Mouse (Mus musculus) embryonic facial prominence, embryonic 10.5 days (tissue): ENCODE results near the gene Mvb12a. TPM values are rescaled to one million over a fixed set of nuclear protein-coding genes. Genes with fewer than 3 reads are reported as not detected.

Source experiments
- DNase-seq: peaks from one replicate; pipeline ENCODE4 v3.0.0-alpha.2; 2017; ENCODE audit warnings: low spot score
- H3K27ac ChIP-seq: fragments of 300-500 bp; sonication (generic); replicated peaks from 2 replicates; pipeline ENCODE4 v1.5.1; 2016; ENCODE audit warnings: mild to moderate bottlenecking
- H3K27me3 ChIP-seq: fragments of 300-500 bp; sonication (generic); replicated peaks from 2 replicates; pipeline ENCODE4 v1.6.1; 2016; ENCODE audit warnings: low read depth, mild to moderate bottlenecking; ENCODE audit not compliant: poor library complexity, severe bottlenecking
- H3K36me3 ChIP-seq: fragments of 300-500 bp; sonication (generic); replicated peaks from 2 replicates; pipeline ENCODE4 v1.6.1; 2016; ENCODE audit warnings: mild to moderate bottlenecking, moderate library complexity
- H3K4me1 ChIP-seq: fragments of 300-500 bp; sonication (generic); 2 replicates; pipeline ENCODE4 v1.6.1; 2016
- H3K4me3 ChIP-seq: fragments of 300-500 bp; sonication (generic); 2 replicates; pipeline ENCODE4 v1.5.1; 2016; ENCODE audit warnings: mild to moderate bottlenecking, moderate library complexity
- H3K9me3 ChIP-seq: fragments of 300-500 bp; sonication (generic); 2 replicates; pipeline ENCODE4 v1.6.1; 2016; ENCODE audit warnings: mild to moderate bottlenecking
- WGBS: fragments of 180-500 bp; shearing (Covaris S2); methylation state at CpG from one replicate; pipeline ENCODE4 v1.1.7; 2016; 5-methylcytosine and 5-hydroxymethylcytosine counted together
- polyA plus RNA-seq: library from polyadenylated mRNA; unstranded; fragments of >200 nt; fragmentation: Nextera tagmentation; extraction: Ambion mirVana; gene quantifications from 2 replicates; pipeline ENCODE4 v1.2.1, GENCODE M21; 2016

Gene Mvb12a
- polyA plus RNA-seq = 76.9 and 80.7 TPM in 2 replicates

DNA sequence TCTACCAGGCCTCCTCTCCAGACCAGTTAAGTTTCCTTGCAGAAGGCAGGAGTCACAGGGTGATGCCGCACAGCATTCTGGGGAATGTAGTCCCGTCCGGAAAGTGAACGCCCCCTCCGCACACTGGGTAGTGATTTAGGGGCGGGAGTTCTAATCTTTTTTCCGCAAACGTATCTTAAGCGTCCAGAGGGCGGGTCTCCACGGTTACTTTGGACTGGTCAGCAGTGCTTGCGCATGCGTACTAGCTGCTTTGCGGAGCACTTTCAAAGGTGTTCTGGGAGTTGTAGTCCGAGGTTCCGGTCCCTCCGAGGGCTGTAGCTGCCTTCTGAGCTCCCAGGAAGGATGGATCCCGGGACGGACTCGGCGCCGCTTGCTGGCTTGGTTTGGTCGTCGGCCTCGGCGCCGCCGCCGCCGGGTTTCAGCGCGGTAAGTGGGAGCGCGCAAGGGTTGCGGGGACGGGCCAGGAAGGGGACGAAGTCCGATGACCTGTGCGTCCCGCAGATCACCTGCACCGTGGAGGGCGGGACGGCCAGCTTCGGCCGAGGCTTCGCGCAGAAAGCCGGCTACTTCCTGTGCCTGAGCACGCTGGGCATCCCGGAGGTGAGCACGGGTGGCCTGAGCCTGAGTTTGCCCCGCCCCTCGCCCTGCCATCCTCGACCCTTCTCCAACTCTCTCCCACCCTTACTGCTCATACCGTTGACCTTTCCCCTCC is at the start of gene Mvb12a:
Mvb12a (plus strand) TSS at position 291 of the 712 bp plus-strand sequence.
- Histone ChIP-seq H3K27me3 (peaks cover 17% of the 10 kb centered on the region), H3K9me3 (no peaks in the 10 kb centered on the region), H3K36me3 (peaks cover 27% of the 10 kb centered on the region), H3K4me1 (peaks cover 17% of the 10 kb centered on the region), H3K4me3 (peak within 1 kb of the TSS; percentile 84), H3K27ac (peak within 1 kb of the TSS; percentile 82)
- peak; percentile 96 for DNase-seq
- under 1% methylated on average over 55 of the region's 55 CpGs for WGBS

DNA sequence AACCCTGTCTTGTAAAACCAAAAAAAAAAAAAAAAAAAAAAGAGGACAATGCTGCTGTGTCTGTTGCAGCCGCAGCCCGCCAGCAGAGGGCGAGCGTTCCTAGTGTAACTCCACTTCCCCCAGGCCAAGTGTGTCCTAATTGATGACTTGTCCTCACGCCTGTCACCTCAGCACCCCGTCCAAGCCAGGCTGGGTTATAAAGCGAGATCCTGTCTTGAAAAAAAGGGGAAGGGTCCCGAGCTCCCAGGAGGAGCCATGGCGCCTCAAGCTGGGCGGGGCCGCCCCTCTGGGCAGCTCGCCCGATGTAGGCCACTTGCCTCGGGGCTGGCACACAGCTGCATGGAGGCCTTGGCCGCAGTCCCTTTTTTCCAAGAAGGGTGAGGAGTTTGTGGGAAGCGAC is 47.7 kb upstream of the Mvb12a start:
- Histone ChIP-seq H3K9me3 (no peaks in the 10 kb centered on the region), H3K4me1 (peaks cover 51% of the 10 kb centered on the region), H3K27ac (peak overlapping the region; percentile 35; the same call in 1 of the 2 replicates), H3K36me3 (peaks cover 41% of the 10 kb centered on the region), H3K27me3 (no peaks in the 10 kb centered on the region), H3K4me3 (no peak overlapping the region)
- DNase-seq = peak; percentile 87
- 25% methylated on average over 16 of the region's 16 CpGs for WGBS

DNA sequence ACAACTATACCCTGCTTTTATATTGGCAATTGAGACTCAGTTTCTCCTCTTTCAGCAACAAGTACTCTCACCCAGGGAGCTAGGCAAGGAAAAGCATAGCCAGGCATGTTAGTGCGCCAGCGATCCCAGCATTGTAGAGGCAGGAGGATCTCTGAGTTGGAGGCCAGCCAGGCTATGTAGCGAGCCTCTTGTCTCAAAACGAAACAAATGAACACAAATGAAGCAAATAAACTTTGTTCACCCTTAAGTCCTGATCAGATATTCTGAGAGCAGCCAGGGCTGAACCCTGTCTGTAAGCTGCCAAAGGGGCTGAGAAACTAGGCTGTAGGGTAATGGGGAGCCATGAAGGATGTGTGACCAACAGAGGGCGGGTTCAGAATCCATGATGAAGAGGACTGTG is 46.9 kb upstream of the Mvb12a start:
- 90% methylated on average over 5 of the region's 5 CpGs for WGBS

DNA sequence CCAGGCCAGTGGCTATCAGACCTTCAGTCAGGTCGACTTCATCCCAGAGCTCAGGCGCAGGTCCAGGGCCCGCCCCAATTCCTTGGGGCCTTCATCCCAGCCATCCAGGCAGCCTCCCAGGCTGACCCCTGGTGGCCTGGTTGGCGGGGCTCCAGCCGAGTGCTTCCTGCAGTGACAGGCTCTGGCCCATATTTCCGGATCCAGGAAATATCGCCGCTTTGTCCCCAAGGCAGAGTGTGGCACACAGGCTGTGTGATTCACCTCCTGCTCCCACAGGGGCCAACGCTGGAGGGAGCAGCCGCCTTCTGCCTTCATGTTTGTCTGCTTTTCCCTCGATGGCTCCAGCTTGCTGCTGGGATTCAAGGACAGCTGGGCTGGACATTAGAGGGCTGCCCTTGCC is 46.2 kb upstream of the Mvb12a start:
- Histone ChIP-seq H3K27ac (peak overlapping the region; percentile 26), H3K9me3 (no peaks in the 10 kb centered on the region)

More for the DNA sequence above, 46.9 kb upstream of the Mvb12a start:
- H3K4me1 ChIP-seq = peaks cover 53% of the 10 kb centered on the region
- H3K36me3 ChIP-seq = peaks cover 34% of the 10 kb centered on the region
- no peak for DNase-seq
- peak overlapping the region; percentile 26 for H3K27ac ChIP-seq
- no peaks in the 10 kb centered on the region for H3K9me3 ChIP-seq
- no peaks in the 10 kb centered on the region for H3K27me3 ChIP-seq
- no peak overlapping the region for H3K4me3 ChIP-seq

DNA sequence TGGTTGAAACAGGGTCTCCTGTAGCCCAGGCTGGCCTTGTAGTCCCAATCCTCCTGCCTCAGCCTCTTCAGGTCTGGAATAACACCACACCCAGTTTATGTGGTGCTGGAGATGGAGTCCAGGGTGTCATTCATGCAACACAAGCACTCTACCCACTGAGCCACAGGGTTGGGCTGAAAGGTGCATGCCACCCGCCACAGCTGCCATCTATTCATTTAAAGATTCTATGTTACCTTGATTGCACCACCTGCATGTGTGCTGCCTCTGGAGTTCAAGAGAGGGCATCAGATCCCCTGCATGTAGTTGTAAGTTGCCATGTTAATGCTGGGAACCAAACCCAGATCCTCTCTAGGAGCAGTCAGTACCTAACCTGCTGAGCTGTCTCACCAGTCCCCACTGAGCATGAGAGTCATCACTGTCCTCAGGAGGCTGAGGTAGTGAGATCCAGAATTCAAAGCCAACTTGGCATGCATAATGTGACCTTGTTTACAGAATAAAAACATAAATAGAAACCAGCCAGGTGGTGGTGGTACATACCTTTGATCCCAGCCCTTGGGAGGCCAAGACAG is 45.6 kb upstream of the Mvb12a start:
- 95% methylated on average over 1 of the region's 1 CpGs for WGBS
- no peak for DNase-seq
- Histone ChIP-seq H3K4me1 (peaks cover 53% of the 10 kb centered on the region), H3K27ac (peak overlapping the region; percentile 77), H3K36me3 (peaks cover 20% of the 10 kb centered on the region), H3K9me3 (no peaks in the 10 kb centered on the region), H3K27me3 (no peaks in the 10 kb centered on the region), H3K4me3 (no peak overlapping the region)

More for the DNA sequence above, 46.2 kb upstream of the Mvb12a start:
- DNase-seq = peak; percentile 67
- Histone ChIP-seq H3K36me3 (peaks cover 27% of the 10 kb centered on the region), H3K27me3 (no peaks in the 10 kb centered on the region), H3K4me1 (peaks cover 53% of the 10 kb centered on the region), H3K4me3 (no peak overlapping the region)
- WGBS = 22% methylated on average over 11 of the region's 11 CpGs

DNA sequence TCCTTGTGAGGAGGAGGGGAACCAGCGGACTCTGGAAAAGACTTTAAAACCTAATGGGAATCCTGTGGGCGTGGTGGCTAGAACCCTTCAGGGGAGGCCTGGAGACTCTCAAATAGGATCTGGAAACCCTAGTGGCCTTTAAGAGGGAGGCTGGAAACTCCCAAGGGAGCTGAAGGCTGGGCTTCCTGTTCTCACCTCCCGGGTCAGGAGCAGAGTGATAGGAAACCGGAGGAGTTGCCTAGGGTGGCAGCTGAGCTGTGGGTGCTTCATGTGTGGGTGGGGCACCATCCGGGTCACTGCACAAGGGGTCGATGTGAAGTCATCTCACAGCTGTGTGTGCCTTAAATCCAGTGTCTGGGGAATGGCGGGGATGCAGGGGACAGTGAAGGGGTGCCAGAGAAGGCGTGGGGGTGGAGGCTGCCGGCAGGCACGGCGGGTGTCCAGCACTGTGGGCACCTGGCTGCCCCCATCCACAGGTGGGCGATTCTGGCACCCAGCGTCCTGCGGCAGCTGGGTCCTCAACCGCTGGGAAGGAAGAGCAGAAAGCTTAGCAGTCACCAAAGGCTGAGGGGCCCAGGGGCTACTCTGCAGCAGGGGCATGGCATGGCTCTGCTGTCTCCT is 44.7 kb upstream of the Mvb12a start:
- Histone ChIP-seq H3K27ac (peak overlapping the region; percentile 77), H3K4me1 (peaks cover 55% of the 10 kb centered on the region), H3K36me3 (peaks cover 12% of the 10 kb centered on the region), H3K4me3 (peak overlapping the region; percentile 33), H3K9me3 (no peaks in the 10 kb centered on the region), H3K27me3 (no peaks in the 10 kb centered on the region)
- 25% methylated on average over 15 of the region's 15 CpGs for WGBS
- DNase-seq = no peak

DNA sequence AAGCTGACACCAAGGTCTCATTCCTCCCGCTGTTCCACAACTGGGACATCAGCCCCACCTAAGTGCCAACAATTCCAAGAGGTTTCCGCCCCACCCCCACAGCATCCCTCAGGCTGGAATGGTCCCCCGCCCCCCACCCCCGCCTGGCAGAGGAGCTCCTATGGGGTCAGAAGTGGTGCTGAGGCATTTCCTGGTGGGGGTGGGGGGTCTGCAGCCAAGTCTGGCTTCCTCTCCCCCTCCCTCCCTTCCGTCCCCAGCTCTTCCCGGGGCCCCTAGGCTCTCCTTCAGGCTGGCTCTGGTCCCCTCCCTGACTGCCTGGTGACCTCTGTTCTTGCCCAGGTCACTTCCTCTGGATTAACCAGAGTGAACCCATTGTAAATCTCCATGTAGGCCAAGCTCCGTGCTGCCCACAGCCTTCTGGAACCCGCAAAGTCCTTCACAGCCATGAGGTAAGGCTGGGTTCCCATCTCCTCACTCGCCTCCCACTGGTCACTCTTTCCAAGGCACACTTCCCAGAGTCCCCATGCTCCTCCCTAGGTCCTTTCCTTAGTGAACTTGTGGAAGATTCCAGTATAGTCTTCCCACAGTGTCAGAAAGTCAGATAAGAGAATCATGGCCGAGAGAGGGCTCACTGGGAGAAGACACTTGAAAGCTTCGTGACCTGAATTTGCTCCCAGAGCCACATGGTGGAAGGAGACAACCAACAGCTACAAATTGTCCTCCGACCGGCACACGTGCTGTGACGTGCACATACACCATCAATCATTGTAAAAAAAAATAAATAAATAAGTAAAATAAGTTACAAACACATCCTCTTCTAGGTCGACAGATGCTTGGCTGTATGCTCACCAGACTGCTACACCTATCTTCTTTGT is 43.7 kb upstream of the Mvb12a start:
- Histone ChIP-seq H3K27me3 (no peaks in the 10 kb centered on the region), H3K36me3 (peaks cover 2% of the 10 kb centered on the region), H3K27ac (peak overlapping the region; percentile 77), H3K9me3 (no peaks in the 10 kb centered on the region), H3K4me3 (peak overlapping the region; percentile 33), H3K4me1 (peaks cover 57% of the 10 kb centered on the region)
- 32% methylated on average over 16 of the region's 16 CpGs for WGBS
- DNase-seq = peak; percentile 76

DNA sequence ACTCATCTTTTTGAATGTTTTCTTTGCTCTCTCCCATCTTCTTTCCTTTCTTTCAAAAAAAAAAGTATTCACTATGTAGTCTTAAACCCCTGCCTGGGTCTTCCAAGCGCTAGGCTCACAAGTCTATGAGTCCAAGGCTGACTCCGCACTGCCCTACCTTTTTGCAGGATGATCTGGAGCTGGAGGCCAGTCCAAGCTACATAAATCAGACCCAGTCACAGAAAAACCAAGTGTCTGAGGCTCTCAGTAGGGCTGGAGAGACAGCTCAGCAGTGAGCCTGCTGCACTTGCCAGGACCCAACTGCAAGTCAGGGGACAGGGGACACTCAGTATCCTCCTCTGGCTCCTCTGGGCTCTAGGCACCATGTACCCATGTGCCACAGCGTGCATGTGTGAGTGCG is 38.4 kb upstream of the Mvb12a start:
- H3K4me3 ChIP-seq = no peak overlapping the region
- DNase-seq = no peak
- WGBS = 89% methylated on average over 4 of the region's 4 CpGs
- no peaks in the 10 kb centered on the region for H3K36me3 ChIP-seq
- H3K27ac ChIP-seq = 0 out of 2 replicates have a peak overlapping the region, but pooled peaks have one; percentile 7
- peaks cover 36% of the 10 kb centered on the region for H3K4me1 ChIP-seq
- no peaks in the 10 kb centered on the region for H3K9me3 ChIP-seq
- peaks cover 45% of the 10 kb centered on the region for H3K27me3 ChIP-seq

DNA sequence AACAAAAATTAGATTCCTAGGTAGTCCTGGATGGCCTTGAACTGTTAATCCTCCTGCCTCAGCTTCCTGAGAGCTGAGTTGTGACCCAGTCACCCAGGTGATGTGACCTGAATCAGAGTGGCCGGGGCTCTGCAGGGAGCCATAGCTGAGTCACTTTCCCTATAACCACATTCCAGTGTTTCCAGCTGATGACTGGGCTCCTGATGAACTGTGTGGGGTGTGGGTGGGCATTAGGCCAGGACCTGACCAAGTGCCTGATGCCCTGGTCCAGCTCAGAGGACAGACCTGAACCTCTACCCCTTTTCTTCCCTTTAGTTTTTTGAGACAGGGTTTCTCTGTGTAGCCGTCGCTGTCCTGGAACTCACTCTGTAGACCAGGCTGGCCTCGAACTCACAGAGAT is 37.4 kb upstream of the Mvb12a start:
- DNase-seq = no peak
- Histone ChIP-seq H3K27me3 (peaks cover 54% of the 10 kb centered on the region), H3K36me3 (no peaks in the 10 kb centered on the region), H3K27ac (no peak overlapping the region), H3K4me1 (peaks cover 37% of the 10 kb centered on the region), H3K9me3 (no peaks in the 10 kb centered on the region), H3K4me3 (no peak overlapping the region)
- WGBS = 95% methylated on average over 4 of the region's 4 CpGs

DNA sequence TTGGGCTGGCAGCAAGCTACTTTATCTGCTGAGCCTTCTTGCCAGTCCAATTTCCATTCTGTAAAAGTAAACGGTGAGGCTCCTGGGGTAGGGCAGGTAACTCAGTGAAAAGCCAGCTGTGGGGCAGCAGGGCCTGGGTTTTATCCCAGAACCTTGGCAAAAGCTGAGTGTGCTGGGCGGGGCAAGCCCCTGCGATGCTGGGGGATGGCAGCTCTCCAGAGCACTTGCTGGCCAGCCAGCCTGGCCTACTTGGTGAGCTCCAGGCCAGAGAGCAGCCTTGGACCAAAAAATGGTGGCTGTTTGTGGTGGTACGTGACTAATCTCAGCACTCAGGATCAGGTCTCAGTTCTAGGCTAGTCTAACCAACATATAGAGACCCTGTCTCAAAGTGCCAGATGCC is 36.7 kb upstream of the Mvb12a start:
- Histone ChIP-seq H3K27ac (no peak overlapping the region), H3K9me3 (no peaks in the 10 kb centered on the region), H3K27me3 (peaks cover 61% of the 10 kb centered on the region), H3K36me3 (no peaks in the 10 kb centered on the region), H3K4me3 (no peak overlapping the region), H3K4me1 (peaks cover 34% of the 10 kb centered on the region)
- no peak for DNase-seq
- WGBS = 87% methylated on average over 4 of the region's 4 CpGs

DNA sequence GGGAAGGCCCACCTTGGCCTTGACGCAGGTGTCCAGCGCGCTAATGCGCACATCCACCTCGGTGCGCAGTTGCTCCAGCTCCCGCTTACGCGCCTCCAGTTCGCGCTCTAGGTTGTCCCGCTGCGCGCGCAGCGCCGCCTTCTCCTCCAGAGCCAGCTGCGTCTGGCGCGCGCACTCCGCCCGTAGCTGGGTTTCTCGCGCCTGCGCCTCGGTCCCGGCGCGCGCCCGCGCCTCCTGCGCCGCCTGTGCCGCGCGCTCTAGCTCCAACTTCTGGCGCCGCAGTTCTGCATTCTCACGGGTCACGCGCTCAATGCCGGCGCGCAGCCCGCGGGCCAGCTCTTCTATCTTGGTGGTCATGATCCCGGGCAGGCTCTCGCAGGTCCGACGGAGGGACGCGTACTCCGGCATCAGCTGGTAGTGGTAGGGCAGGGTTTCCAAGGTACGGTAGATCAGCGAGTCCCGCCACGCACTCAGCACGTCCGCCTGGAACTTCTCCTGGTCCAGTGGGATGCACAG is 35.1 kb upstream of the Mvb12a start:
- Histone ChIP-seq H3K9me3 (no peaks in the 10 kb centered on the region), H3K4me3 (peak overlapping the region; percentile 63), H3K4me1 (peaks cover 43% of the 10 kb centered on the region), H3K27me3 (peaks cover 71% of the 10 kb centered on the region), H3K36me3 (no peaks in the 10 kb centered on the region), H3K27ac (peak overlapping the region; percentile 69)
- DNase-seq = peak; percentile 93
- WGBS = under 1% methylated on average over 61 of the region's 61 CpGs

DNA sequence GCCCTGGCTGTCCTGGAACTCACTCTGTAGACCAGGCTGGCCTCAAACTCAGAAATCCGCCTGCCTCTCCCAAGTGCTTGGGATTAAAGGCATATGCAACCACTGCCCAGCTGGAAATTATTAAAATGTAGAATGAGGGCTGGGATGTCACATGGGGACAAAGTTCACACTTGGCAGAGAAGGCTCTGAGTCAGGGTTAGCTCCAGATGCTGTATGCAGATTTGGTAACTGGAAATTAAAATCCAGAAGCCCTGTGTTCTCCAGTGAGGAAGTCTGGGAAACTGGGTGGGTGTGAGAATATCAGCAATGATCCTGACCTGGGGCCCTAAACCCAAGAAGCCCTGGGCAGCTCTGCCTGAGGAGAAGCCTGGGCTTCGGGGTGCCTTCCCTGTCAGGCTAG is 33.4 kb upstream of the Mvb12a start:
- Histone ChIP-seq H3K36me3 (no peaks in the 10 kb centered on the region), H3K9me3 (no peaks in the 10 kb centered on the region), H3K27me3 (peaks cover 71% of the 10 kb centered on the region), H3K27ac (no peak overlapping the region; the same call in 1 of the 2 replicates), H3K4me1 (peaks cover 45% of the 10 kb centered on the region), H3K4me3 (peak overlapping the region; percentile 37)
- DNase-seq = no peak
- WGBS = 62% methylated on average over 2 of the region's 2 CpGs
